Mouse (Mus musculus): ENCODE measurements around the gene Palld.

The Palld gene

DNA sequence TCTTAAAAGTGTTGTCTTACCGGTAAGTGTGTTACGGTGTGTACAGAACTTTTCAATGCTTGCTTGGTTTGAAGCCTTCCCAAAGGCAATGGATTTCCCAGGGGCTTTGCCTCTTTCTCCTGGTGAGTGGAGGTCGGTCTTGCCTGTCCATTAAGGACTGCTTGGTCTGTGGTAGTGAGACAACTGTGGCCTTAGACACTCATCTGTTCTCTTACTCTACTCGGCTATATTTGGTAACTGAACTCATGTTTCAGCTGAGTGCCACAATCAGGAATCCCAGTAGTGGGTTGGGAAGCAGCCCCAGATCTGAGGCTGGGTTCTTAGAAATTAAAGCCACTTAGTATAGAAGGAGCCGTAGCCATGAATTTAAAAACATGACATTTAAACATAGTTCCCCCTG is at the start of gene Palld:
Gene Palld (minus strand): TSS at position 170 of the 400 bp plus-strand sequence.
- in situ Hi-C loops (cut with MboI; ENCODE audit: low sequenced_read_pairs) = no loop called here

DNA sequence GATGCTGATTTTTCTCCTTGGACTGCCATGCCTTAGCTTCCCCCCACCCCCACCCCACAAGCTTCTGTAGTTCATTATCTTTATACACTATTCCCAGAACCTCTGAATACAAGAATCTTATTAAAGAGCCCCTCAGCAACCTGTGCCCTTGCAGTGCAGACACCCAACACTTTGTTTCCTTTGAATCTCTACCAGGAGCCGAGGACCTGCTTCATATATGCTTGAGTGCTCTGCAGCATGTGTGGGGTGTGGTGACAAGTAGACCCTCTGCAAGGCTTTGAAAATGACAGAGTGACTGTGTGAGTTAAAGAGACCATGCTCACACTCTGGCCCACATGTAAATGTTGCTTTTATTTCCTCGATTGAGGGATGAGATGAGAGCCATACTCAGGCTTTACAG is 35.1 kb upstream of the Palld start:
- in situ Hi-C loops (cut with MboI; ENCODE audit: low sequenced_read_pairs) = no loop called here

DNA sequence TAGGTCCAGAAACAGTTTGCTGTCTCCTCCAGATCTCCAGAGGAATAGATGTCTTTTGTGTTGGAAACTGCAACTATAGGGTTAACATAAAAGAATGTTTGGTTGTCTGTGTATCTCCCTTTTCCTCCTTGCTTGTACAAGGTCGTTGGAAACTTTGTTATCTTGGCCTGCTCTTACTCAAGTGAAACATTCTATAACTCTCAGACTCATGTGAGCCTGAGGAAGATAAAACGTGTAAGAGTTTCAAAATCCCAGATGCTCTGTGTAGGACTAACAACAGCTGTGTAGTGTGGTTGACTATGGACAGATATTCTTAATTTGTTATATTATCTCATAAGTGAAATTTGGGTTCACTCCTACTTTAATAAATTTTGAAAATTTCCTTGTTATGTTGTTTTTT is 30.8 kb upstream of the Palld start:
- in situ Hi-C loops (cut with MboI; ENCODE audit: low sequenced_read_pairs) = no loop called here

DNA sequence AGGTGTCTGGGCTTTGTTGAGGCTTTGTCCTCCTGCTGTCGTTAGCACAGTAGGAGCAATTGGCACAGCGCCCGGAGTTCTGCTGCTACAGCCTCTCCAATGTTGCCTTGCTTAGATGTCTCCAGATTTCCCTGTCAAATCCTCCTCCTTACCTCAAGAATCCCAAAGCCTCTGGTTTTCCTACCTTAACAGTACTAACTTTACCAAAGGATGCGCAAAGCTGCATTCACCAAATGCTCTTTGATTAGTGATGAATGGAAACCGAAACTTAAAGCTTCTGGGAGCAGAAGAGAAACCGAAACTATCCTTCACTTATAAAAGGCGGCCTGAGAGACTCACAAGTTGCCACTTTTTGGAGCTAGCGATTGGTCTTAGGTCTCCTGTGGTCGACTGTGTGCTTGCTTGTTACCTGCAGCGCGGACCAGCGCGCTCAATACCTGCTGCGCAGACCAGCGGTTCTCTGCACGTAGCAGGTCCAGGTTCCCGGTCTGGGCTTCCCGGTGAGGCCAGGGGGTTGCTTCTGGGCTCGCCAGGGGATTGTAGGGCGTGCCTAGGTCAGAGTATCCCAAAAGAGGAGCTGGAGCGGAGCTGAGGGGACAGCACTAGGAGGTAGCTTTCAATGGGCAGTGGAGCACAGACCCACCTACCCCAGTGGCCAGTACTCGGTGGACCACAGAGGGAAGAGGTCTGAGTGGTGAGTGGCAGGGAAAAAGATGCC is 25.4 kb upstream of the Palld start, which contains the start of gene Ddx60:
Gene Ddx60 (plus strand): TSS at position 311 of the 718 bp plus-strand sequence.
- in situ Hi-C loops (cut with MboI; ENCODE audit: low sequenced_read_pairs) = no loop called here

DNA sequence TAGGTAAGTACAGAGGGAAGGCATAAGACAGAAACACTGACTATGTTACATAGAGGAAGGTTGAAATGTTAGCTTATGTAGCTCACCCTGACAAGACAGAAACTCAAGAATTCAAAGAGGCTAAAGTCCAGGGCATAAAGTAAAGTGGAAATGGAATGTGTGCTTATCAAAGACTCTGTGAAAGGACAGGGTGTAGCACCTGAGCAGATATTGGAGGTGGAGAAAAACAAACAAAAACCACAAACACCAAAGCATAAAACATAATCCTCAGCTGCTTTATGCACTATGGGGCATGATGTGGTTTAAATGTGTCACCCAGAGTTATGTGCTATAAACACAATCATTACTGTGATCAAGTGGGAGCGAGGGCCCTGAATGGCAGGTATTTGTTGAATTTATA is 22.0 kb upstream of the Palld start:
- in situ Hi-C loops (cut with MboI; ENCODE audit: low sequenced_read_pairs) = no loop called here

DNA sequence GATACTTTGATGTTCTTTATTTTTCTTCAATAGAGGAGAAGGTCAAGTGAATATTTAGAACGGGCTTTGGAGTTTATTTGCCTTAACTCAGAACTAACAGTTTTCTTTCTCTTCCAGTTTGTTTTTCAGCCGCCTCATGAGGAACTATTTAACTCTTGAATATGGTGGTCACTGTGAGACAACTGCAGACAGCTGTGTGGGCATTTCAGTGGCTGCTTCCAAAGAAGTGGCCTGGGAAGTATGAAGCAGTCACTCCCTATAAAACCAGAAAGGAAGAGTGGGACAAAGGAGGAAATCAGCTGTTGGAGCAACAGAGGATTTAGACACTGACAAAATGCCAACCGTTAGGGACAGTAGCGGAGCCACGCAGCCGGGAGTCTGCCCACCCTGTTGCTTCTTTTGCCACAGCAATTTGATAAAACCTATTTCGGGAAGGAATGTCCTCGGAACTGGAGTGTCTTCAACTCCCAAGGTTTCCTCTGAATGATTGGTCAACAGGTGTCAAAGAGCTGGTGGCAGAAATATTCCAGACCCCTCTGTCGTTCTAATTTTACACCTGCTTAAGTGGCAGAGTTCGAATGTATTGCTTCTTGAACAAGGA is 19.1 kb upstream of the Palld start:
- in situ Hi-C loops (cut with MboI; ENCODE audit: low sequenced_read_pairs) = no loop called here

DNA sequence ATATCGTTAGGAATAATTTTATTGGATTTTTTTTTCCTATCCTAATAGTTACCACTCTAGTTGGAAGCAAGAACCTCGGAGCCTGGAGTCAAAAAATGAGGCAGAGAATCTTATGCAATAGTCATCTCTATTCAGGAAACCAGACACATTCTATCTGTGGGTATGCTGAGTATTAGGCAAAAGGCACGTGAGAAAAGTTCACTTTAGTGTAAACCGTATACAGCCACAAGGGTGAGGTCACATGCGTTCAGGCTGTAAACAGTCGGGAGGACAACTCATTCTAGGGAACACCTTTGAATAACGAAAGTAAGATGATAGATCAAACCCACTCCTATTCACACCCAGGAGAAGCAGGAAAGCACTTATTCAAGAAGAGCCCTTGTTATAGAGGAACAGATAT is 17.9 kb upstream of the Palld start:
- in situ Hi-C loops (cut with MboI; ENCODE audit: low sequenced_read_pairs) = no loop called here

DNA sequence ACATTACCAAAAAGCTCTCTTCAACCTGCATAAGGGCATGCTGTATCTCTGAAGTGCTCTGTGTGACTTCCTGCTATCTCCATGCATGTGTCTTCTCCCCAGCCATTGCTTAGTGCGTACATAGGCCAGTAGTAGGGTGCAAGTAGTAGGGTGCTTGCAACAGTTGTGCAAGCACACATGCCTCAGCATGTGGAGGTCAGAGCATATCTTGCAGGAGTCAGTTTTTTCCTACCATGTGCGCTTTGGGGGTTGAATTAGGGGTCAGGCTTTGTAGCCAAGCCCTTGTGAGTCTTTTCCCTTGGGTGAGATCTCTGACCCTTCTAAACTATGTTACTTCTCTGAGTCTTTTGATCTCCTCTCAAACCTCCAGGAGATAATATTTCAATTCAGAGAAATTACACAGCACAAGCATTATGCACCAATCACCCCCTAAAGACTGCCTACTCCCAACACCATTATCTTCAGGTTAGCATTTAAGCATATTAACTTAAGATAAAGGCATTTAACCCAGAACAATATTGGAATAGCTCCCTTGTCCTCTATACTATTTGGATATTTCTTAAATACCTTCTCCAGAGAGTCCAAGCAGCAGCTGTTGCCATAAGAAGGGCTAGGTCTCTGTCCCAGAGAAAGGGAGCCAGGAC is 16.8 kb upstream of the Palld start:
- in situ Hi-C loops (cut with MboI; ENCODE audit: low sequenced_read_pairs) = no loop called here

DNA sequence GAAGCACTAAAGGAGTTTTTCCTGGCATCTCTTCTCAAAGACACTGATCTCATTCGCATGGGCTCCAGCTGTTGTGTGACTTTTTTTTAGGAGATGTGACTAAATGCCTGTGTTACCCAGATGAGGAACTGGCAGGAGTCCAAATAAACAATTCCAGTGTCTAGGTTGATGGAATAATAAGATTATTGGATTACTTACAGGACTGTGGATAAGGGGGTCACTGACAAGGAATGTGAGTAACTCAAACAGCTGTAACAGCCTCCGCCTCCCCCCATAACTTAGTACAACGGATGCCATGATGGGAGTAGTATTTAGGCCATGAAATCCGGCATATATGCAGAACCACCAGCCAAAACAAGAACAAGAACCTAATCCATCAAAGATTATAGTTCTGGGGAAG is 14.8 kb upstream of the Palld start:
- in situ Hi-C loops (cut with MboI; ENCODE audit: low sequenced_read_pairs) = no loop called here

DNA sequence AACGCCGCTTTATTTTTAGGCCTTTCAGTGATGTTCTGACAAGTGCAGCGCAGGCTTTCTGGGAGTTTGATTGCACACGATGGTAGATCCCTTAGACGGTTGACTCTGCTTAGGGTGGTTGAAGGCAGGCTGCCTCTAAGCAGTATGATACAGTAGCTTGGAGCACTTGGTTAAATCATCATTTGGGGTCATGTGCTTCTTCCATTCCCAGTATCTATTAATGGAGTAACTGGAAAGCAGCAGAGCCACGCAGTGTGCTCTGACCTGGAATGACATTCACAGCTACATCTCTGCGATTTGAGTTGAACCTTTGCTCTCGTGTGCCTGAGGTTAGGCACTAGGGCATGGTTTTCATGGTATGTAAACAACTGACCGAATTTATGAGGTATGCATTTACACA is 11.5 kb upstream of the Palld start:
- in situ Hi-C loops (cut with MboI; ENCODE audit: low sequenced_read_pairs) = no loop called here

DNA sequence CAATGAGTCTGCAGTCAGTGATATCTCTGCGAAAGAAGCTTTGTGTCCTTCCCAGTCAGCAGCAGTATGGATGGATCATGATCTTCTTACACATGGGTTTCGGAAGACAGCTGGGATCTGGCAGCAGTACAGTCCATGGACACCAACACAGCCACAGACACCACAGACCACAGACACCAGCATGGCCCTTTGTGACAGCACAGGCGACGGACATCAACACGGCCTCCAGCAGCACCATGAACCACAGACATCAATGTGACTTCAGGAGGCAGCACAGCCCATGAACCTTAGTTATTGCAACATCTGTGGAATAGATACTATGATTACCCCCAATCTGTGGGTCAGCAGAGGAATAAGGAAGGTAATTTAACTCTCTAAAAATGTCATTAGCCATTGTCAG is 10.3 kb upstream of the Palld start:
- in situ Hi-C loops (cut with MboI; ENCODE audit: low sequenced_read_pairs) = no loop called here

DNA sequence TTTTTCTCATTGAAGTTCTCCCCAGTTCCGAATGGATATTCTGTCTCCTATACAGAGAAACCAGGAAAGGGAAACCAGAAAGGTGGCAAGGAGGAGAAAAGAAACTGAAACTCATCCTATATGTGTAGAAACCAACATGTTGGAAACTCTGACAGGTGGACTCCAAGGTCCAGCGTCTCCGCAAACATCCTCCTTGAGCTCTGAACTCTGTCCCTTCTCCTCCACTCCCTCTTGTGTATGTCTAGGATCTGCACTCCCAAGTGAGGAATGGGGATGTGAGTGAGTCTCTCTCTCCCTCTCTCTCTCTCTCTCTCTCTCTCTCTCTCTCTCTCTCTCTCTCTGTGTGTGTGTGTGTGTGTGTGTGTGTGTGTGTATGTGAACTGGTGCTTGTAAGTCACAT is 6.8 kb upstream of the Palld start:
- in situ Hi-C loops (cut with MboI; ENCODE audit: low sequenced_read_pairs) = no loop called here

DNA sequence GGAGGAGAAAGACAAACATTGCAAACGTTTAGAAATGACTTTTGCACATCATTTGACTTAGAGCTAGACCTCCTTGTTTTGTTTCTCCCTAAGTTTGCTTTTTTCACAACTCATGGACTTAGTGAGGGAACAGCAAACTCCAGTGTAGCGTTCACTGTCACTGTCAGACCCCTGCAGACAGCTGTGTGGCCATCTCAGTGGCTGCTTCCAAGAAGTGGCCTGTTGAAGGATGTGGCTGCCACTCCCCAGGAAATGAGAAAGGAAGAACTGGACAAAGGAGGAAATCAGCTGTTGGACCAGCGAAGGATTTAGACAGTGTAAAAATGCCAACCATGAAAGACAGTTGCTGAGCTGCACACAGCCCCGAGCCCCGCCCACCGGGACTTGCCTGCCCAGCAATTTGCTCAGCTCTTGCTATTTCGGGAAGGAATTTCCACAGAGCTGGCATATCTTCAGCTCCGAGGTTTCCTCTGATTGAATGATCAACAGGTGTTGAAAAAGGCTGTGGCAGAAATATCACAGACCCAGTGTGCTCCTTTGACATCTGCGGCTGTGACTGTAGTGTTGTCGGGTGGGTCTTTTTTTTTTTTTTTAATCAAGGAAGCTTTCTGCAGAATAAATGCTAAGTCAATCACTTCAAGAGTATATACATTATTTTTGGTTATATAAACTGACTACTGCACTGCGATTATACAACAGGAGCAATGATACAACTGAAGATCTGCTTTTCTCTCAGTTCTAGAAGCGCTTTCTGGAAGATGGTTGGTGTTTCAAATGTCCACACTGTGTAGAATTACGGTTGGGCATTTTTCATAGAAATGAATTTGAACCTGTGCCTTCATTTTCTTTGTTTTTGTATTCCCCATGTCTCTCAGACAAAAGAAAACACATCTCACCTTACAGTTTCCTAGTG is 6.1 kb upstream of the Palld start:
- in situ Hi-C loops (cut with MboI; ENCODE audit: low sequenced_read_pairs) = no loop called here

DNA sequence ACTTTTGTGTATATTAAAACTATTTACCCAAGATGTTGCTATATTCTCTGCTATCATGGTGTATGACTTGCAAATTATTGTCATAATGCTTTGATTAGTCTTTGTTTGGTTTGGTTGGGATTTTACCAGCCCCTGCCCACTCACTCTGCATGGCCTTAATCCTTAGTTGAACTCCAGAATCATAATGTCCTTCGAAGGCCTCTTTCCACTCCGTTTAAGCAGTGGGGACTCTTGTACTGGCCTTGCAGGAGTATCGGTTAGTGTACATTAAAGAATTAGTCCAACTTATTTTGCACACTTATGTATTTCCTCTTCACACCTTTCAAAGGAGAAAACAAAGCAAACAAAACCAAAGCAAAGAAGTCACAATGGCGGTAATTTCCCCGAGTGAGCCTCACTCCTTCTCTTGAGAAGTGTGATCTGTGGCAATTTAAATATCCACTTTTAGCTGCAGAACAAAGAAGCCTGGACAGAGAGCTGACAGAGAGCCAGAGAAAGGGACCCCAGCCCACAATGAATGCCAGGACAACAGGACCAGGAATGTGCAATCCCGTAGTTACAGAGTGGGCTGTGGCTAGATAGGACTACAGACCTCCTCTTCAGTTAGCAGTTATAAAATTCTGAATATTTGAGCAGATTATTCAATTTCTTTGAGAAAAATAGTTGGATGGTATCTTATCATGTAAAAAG is 1.3 kb downstream of the Palld start:
- in situ Hi-C loops (cut with MboI; ENCODE audit: low sequenced_read_pairs) = no loop called here

DNA sequence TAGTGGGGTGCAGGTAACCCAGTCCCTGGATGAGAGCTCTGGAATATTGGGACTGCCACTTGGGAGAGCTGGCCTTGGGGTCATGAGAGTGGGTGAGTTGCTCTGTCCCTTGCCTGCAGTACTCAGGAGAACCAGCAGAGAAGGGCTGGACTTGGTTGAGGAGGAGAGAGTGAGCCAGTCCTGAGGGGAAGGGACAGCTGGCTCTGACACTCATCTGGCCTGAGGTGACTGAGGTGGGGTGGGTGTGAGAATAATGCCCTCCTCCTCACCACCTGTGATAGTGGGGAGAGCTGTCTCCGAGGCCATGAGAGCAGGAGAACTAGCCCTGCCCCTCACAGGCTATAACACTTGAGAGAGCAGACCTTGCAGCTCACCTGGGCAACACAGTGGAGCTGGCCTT is 5.1 kb downstream of the Palld start:
- in situ Hi-C loops (cut with MboI; ENCODE audit: low sequenced_read_pairs) = no loop called here

DNA sequence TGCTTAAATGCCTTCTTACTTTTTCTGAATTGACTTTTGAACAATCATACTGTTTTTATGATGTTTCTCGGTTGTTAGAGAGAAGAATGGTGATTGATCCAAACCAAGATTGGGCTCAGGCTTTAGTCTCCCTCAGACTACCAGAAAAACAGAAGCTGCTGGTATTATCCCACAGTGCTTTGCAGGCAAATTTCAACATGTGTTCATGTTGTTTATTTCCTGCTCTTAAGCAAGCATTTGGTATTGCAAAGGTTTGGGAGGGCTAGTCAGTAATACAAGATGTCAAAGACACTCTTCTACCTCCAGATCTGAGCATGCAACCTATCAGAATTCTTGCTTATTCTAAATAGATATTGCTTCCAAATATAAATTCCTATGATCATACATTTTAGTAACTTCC is 5.7 kb downstream of the Palld start:
- in situ Hi-C loops (cut with MboI; ENCODE audit: low sequenced_read_pairs) = no loop called here

DNA sequence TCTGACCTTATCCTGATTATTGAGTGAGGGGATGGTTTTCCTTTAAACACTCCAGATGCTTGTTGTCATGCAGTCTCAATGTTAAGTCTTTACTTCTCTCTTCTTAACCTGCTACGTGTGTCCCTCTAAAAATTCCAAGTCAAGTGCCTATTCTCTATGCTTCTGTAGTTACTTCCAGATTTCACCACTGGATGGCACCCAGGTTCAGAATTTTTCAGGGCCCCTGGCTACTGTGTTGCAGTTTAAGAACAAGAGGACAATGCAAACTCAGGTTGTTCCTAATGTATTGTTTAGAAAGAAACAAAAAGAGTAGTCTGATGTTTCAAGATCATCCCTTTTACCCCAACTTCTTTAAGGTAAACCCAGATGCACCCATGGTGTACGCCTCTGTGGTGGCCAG is 8.4 kb downstream of the Palld start:
- in situ Hi-C loops (cut with MboI; ENCODE audit: low sequenced_read_pairs) = no loop called here

DNA sequence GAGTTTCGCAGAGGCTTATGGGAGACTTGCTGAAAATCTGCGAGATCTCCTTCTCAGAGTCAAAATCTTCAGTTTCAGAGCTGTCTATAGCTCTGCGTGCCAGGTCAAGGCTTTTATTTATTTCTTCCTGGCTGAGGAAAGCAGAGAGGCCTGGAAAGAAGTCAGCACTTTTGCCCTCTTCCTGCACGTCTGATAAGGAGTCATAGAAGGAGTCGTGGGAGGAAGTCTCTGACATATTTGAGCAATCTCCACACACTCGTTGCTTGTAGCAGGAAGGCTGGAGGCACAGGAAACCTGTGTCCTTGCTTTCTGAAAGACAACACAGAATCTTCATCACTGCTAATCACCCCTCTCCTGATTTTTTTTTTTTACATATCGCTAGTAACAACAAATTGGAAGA is 24.9 kb downstream of the Palld start:
- in situ Hi-C loops (cut with MboI; ENCODE audit: low sequenced_read_pairs) = loop anchor here (10.0 kb wide), 1 partner anchor 343 kb away; no protein-coding TSS in a partner anchor

DNA sequence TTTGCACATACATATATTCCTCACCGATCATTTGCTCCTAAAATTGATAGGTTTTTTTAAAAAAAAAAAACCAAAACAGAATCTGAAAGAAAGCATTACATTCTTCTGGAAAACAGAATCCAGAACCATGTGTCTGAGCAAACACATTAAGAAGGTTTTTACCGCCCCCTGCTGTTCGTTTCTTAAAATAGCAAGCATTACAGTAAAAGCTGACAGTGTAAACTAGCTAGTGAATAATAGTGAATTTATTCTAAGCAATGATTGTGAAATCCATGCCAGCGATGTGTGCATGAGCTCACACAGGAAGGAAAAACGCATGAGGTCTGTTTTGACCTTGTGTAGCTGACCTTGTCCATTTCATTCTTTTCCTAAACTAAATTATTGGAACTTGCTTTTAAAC is 27.2 kb downstream of the Palld start:
- in situ Hi-C loops (cut with MboI; ENCODE audit: low sequenced_read_pairs) = loop anchor here (10.0 kb wide), 1 partner anchor 340 kb away; no protein-coding TSS in a partner anchor

DNA sequence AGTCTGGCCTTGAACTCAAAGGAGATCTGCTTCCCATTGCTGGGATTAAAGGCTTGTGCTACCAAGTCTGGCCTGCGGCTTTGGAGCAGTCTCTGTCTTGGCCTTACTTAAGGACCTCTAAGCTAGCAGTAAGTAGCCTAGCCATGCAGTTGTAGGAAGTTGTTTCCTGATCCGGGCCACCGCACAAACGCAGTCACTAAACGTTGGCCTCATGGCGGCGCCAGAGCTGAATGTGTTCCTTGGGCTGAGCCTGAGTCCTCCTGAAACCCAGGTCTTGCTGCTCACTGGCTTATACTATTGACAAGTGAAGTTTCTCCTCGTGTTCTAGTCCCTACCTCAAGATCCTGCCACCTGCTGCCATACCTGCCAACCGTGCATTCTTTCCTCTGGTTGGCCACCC is 28.5 kb downstream of the Palld start:
- in situ Hi-C loops (cut with MboI; ENCODE audit: low sequenced_read_pairs) = loop anchor here (10.0 kb wide), 1 partner anchor 339 kb away; no protein-coding TSS in a partner anchor

DNA sequence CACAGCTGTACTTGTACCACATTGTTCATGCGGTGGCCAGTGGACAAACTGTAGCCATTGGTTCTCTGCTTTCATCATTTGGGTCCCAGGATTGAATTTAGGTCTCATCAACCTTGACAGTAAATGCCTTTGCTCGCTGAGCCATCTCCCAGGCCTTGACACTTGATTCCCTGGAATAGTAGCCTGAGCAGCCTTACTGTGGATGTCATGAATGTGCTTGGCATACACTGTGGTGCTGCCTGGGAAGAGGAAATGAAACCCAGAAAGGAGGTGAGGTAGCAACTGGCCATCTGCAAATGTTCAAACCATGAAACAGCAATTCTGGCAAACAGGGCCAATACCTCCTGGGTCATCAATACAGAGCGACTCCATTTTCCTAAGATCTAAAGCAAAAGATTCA is 34.0 kb downstream of the Palld start:
- in situ Hi-C loops (cut with MboI; ENCODE audit: low sequenced_read_pairs) = no loop called here

Data from CH12F3 (cell line).